Mouse (Mus musculus) central nervous system, embryonic 11.5 days (tissue): ENCODE measurements around the gene Vmn1r45. TPM values are rescaled to one million over a fixed set of nuclear protein-coding genes. Genes with fewer than 3 reads are reported as not detected.

Source experiments
- polyA plus RNA-seq: library from polyadenylated mRNA; depleted of rRNA; stranded (reverse); fragments of >200 nt; gene quantifications from 2 replicates; pipeline ENCODE4 v1.2.3, GENCODE M21; 2012; rRNA removed

The Vmn1r45 gene
- not detected in 2 replicates for polyA plus RNA-seq

GRCm38 (mm10) chr6:89940498-89940897 is at the start of gene Vmn1r45:
TSS of gene Vmn1r45 (minus strand) at chr6:89940598.

GRCm38 (mm10) chr6:89969013-89969412 is 28.6 kb upstream of the Vmn1r45 start, which contains the start of gene Vmn1r46:
TSS of gene Vmn1r46 (plus strand) at chr6:89969313.

GRCm38 (mm10) chr6:89883360-89883759 is 57.0 kb downstream of the Vmn1r45 start, which contains the start of gene Vmn1r44:
TSS of gene Vmn1r44 (plus strand) at chr6:89883660.

Other genes starting within 250 kb of the Vmn1r45 start
- not detected in 2 replicates for gene Vmn1r40, start 233.1 kb downstream of the Vmn1r45 start, polyA plus RNA-seq
- gene Vmn1r41, start 199.8 kb downstream of the Vmn1r45 start, polyA plus RNA-seq, result not detected in 2 replicates
- gene Vmn1r42, start 64.2 kb downstream of the Vmn1r45 start, polyA plus RNA-seq, result not detected in 2 replicates
- gene Vmn1r43, start 64.2 kb downstream of the Vmn1r45 start, polyA plus RNA-seq, result not detected in 2 replicates
- not detected in 2 replicates for gene Vmn1r44, start 56.9 kb downstream of the Vmn1r45 start, polyA plus RNA-seq
- gene Vmn1r46, start 28.7 kb upstream of the Vmn1r45 start, polyA plus RNA-seq, result not detected in 2 replicates
- gene Vmn1r47, start 75.5 kb upstream of the Vmn1r45 start, polyA plus RNA-seq, result not detected in 2 replicates
- gene Vmn1r48, start 96.2 kb upstream of the Vmn1r45 start, polyA plus RNA-seq, result not detected in 2 replicates
- not detected in 2 replicates for gene Vmn1r49, start 137.9 kb upstream of the Vmn1r45 start, polyA plus RNA-seq
- not detected in 2 replicates for gene Vmn1r50, start 160.8 kb upstream of the Vmn1r45 start, polyA plus RNA-seq
- gene Vmn1r51, start 182.0 kb upstream of the Vmn1r45 start, polyA plus RNA-seq, result not detected in 2 replicates
- not detected in 2 replicates for gene Vmn1r52, start 234.2 kb upstream of the Vmn1r45 start, polyA plus RNA-seq